Mouse (Mus musculus) liver, adult 2 months (tissue): ENCODE results near the gene Slc12a8.

Source experiments
- CTCF ChIP-seq: fragments of 200-500 bp; IDR thresholded peaks from 2 replicates; pipeline ENCODE4 v1.5.1; 2011; ENCODE audit warnings: low read depth, low read length, control low read depth
- POLR2A ChIP-seq: fragments of 200-500 bp; IDR thresholded peaks from 2 replicates; pipeline ENCODE4 v1.6.1; 2011; ENCODE audit warnings: low read length, control low read depth; ENCODE audit not compliant: insufficient read depth; ENCODE audit errors: extremely low read depth

- TF ChIP-seq POLR2A (no peak), CTCF (no peak)
These were observed 190.9 kb downstream of the Slc12a8 start for GRCm38 (mm10) chr16:33708031-33708430.
